Mouse (Mus musculus) liver, postnatal 0 days (tissue): Measurements from ENCODE around the gene Slc12a9.

Experiments
- CTCF ChIP-seq: sonication (generic); IDR thresholded peaks from 2 replicates; pipeline ENCODE4 v1.5.1; 2016; ENCODE audit warnings: antibody characterized with exemption, low read depth
- EP300 ChIP-seq: IDR thresholded peaks from 2 replicates; pipeline ENCODE4 v1.6.1; 2016; ENCODE audit warnings: antibody characterized with exemption, low read depth, mild to moderate bottlenecking

- TF ChIP-seq CTCF (no peak), EP300 (no peak)
These were observed 14.5 kb upstream of the Slc12a9 start for GRCm38 (mm10) chr5:137347856-137348255.
